Mouse (Mus musculus): ENCODE results near the gene Ppp2r5c.
A peak's percentile ranks its signal among the peaks of the same experiment; 100 is the strongest.

The Ppp2r5c gene

DNA sequence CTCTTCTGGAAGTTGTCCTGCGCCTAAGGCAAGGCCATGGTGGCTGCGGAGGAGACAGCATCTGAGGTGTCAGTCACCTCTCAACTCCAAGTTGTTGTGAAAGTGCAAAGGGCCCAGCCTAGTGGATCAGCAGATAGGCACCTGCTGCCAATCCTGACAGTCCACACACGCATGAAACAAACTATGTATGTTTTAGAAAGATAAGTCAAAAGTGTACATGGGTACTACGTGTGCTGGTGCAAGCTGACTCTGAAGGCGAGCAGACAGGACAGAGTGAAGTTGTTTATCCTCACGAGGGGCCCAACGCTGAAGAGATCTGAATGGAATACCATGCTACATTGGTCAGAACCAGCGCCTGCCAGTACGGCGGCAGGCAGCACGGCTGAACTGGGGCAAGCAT lies 117.9 kb downstream of the Ppp2r5c start:
- no peak for DNase-seq

DNA sequence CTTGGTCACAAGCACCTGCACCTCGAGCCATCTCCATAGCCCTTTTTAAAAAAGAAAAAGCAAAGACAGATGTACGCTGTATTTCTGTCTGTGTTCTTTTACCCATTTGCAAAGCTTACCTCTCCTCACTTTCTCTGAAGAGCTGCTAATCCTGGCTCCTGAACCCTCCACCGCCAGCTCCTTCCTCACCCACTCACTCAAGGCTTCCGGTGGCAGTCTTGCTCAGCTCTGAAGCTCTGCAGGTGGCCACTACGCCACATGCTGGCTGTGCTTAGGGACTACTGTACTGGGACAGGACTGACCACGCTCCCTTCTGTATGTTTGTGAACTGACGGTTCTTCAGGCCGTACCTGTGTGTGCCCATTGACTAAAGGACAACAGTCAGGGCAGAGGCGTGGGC lies 119.4 kb downstream of the Ppp2r5c start:
- no peak for DNase-seq

DNA sequence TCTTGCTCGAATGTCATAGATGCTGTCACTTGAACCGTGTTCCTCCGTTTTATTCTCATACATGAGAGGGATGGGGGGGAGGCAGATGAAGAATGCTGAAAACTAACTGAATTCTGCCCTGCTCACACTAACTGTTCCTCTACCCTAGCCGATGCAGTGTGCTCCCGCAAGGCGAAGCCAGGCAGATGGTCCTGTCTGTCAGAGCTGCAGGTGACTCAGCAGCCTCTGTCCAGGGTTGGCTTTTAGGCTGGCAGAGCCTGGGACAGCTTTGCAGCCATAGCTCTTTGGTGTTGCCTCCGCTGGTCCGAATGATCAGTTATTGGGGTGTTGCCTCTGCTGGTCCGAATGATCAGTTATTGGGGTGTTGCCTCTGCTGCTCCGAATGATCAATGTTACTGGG lies 124.1 kb downstream of the Ppp2r5c start:
- DNase-seq: no peak

DNA sequence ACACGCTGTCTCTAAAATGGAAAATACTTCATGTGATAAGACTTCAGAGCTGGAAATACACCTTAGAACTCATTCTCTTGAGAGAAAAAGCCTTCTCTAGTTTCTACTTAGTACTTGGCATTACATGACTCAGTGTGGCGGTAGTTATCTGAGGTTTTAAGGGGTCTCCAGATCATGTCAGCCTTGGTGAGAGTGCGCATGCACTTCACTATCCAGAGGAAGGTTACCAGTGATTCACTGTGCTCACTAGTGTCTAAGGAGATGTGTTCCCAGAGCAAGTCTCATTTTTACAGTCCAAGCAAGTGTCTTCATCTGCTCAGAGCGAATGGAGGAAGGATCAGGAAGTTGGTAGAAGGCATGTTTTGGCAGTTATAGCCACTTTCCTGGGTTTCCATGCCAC lies 125.4 kb downstream of the Ppp2r5c start:
- DNase-seq: no peak

DNA sequence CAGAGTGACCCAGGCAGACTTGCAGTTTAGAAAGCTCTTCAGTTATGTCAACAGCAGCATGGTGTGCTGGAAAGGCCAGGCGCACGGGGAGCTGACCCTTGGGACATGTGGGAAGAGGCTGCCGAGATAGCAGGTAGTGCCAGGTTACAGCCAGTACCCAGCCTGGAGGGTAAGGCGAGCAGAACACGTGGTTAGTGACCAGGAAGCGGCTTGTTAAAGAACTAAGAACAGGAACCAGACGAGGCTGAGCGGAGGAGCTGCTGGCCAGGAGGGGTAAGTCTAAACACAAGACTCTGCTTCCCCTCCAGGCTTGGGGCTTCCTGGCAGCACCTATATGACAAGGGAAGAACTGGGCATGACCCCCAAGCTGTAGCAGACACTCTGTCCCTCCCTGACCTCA lies 126.7 kb downstream of the Ppp2r5c start:
- DNase-seq: no peak

DNA sequence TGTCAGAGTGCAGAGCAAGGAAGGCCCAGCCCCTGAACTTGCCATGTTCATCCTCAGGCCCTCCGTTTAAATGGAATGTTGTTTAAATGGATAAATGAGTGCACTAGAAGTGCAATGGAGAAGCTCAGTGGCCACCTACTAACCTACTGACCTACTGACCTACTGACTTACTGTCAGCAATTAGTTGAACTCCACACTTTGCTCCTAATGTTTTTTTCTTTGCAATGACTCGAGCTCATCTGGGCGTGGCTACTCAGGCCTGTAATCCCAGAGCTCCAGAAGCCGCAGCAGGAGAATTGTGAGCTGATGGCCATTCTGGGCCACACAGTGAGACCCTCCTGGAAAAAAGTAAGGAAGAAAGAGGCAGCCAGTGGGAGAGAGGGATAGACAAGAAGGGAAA lies 129.0 kb downstream of the Ppp2r5c start:
- DNase-seq: no peak

DNA sequence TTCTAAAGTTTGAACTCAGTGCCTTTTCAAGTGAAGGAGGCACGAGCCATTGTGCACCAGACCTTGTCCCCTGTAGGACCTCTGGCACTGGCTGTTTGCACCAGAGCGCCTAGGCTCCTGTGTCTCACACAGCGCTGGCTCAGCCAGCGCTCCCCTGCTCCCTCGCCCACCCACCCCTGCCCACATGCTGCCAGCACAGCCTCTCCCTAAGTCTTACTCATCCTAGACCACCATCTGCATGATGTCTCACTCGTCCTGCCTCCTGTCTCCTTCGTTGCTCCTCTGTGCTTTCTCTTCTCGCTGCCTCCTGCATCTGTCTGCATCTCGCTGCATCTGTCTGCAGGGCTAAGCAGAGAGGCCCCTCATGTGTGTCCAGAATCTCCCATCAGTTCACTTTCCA lies 131.4 kb downstream of the Ppp2r5c start:
- DNase-seq: no peak

DNA sequence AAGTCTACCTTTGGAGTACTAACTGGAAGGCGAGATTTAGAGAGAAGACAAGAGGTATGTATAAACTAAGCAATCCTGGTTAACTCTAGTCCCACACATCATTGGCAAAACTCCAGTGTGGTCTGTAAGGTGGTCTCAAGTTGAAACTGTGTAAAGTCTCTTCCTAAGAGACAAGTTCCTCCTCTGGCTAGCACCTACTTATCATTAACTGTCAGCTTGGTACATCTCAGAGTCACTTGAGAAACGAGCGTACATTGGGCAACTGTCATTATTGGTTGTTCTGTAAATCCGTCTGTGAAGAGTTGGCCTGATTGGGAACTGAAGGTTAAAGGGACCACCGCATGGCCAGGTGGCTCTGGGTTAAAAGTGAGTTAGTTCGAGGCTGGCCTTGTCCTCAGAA lies 141.7 kb downstream of the Ppp2r5c start:
- DNase-seq: no peak

DNA sequence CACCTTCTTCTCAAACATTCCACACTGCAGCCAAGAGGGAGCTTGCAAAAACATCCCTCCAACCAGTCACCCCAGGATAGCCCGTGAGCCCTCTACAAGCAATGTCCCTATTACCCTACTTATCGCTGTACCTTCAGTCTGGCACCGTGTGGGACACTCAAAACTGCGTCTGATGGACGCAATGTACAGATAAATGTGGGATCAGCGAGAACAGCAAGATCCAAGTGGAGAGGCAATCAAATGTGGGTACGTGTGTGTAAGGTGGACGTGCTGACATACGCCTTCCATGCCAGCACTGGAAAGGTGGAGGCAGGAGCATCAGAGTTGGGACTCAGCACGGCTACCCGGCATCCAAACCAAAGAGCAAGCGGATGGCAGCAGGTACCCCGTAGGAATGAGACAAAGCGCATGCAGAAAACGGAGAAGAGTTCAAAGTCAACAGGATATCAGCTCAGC lies 143.9 kb downstream of the Ppp2r5c start:
- DNase-seq: no peak

DNA sequence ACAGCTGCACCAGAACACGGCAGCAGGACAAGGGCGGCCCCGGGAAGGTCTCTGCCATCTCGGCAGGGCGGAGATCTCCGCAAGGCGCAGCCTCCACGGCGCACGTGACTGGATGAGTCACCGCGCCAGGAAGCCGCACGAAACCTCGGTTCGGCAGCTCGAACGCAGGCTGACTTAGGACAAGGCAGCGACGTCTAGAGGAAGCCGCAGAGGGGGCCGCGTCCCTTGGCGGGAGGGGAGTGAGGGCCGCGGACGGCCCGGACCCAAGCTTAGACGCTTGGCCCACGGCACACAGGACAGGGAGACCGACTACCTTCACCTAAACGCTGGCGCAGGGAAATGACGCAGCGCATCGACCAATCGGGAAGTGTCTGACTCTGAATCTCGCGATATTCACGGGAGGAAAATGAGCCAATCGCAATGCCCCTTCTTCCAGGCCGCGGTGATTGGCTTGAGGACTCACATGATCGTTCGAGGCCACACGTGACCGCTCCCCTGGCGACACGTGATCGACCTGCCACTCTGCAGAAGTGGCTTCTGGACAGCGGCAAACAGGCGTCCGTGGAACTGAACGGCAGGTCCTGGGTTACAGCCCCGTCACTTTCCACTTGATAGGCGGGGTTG lies 144.5 kb downstream of the Ppp2r5c start:
- peak; percentile 98 for DNase-seq

DNA sequence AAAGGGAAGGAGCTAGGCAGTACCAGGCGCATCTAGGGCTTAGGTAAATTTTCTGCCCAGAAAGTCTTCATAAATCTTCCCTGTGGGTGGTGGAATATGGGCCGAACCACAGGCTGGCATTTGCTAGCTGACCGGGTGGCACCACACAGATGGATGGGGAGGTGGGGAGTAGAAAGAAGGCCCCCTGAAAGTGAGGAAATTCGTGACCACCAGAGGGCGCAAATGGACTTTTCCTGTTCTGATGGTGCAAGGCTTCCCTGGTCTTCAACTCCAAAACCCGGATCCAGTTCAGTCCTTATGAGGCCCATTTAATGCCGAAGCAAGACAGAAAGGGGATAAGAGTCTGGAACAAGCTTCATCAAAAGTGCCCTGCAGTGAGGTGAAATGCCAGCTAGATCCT lies 151.6 kb downstream of the Ppp2r5c start:
- peak; percentile 86 to 92 for DNase-seq

DNA sequence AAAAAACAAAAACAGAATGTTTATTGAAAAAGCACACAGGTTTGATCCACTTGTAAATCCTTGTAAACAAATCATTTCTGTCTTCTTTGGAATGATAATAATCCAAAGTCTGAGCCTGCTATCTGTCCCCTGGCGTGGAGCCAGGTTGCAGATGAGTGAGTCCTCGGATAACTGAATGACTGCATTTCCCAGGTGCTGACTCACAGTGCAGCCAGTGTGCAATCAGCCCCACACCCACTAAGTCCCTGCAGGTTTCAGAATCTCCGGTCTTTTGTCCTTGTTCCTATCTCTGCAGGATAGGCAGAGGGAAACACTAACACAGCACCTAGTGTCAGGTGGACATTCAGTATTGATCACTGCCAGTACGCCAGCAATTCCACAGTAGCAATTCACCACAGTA lies 152.9 kb downstream of the Ppp2r5c start:
- DNase-seq: no peak

DNA sequence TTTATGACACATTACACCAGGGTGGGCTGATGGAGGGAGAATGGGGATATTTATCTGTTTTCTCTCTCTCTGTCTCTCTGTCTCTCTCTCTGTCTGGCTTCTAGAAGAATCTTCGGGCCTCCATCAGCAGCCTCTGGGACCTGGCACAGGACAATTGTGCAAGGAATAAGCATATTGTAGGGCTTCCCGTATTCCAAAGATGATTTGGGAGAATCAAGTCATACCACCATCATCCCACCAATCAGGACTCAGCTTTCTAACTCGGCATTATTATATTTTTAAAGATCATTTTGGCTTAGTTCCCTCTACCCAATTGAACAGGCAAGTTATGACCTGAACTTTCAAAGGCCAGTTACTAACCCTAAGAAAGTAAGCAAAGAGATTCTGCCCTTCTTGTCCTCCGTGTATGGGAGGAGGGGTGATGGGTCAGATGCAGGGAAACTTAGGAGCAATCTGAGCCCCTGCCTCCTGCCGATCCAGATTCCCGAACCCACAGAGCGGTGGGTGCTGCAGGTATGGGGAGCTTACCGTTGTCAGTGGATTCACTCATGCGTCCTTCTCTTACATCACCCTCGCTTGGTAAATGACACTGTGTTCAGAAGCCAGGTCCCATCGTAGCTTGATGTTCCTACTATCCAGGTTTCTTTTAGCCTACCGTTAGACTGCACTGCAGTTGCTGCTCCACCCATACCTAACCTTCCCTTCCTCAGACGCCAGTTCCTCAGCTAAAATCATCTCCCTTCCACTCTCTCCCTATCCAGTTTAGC lies 153.5 kb downstream of the Ppp2r5c start:
- DNase-seq: no peak

DNA sequence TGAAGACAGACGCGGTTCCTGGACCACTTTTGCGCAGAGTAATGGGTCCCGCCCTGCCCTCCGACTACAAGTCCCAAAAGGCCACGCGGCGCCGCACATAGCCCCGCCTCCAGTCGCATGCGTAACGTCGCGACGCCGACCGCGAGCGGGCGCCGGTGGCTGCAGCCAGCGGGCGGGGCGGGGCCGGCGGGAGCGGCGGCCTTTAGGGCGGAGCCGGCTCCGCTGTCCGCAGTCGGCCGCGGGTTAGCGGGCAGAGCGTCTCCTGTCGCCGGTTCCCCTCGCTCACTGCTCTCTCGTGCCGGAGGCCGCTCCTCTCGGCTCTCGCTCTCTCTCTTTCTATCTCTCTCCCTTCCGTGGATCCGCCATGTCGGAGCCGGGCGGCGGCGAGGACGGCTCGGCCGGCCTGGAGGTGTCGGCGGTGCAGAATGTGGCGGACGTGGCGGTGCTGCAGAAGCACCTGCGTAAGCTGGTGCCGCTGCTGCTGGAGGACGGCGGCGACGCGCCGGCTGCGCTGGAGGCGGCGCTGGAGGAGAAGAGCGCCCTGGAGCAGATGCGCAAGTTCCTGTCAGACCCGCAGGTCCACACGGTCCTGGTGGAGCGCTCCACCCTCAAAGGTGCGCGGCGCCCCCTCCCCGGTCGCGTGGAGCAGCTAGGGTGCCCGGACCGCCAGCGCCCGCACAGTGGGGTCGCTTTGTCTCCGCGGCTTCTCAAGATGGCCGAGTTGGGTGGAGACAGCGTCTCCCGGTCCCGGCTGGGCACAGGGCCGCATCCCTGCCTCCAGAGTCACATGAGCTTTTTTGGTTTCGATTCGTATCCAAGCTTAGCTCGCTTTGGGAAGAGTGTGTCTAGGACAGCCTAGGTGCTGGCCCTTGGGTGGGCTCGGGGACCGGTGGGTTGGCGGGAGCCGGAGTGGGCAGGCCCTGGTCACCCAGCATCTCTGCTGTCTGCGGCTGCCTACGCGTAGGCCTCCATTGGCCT lies 154.6 kb downstream of the Ppp2r5c start, which contains the start of gene Dync1h1:
Gene Dync1h1 (plus strand): TSS at position 212 of the 978 bp plus-strand sequence.
- peak; percentile 95 to 97 for DNase-seq

DNA sequence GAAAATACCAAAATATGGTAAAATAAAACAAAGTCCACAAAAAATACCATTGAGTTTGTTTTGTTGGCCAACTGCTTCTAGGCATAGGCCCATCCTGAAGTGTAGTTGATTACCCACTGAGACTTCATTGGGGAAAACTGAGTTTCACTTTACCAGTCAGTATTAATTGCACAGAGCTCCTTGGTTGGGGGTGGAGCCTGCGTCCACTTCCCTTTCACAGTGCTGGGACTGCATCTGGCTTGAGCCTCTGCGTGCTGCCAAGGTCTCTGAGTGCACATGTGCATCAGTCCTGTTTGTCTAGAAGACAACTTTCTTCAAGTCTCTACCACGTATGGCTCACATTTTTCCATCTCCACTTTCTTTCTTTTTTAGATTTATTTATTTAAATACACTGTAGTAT lies 159.2 kb downstream of the Ppp2r5c start:
- DNase-seq: no peak

DNA sequence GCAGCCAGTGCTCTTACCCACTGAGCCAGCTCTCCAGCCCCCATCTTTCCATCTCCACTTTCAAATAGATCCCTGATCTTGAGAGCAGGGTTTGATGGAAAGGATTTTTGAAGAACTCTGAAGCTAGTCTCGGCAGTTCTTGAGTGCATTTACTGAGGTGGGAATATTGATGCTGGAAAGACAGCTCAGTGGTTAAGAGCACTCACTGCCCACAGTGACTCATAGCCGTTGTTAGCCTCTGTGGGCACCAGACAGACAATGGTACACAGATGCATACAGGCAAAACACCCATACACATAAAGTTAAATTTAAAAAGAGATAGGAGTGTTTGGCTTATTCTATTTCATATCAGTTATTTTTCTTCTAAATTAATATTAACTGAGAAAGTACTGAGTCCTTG lies 159.8 kb downstream of the Ppp2r5c start:
- DNase-seq: no peak

DNA sequence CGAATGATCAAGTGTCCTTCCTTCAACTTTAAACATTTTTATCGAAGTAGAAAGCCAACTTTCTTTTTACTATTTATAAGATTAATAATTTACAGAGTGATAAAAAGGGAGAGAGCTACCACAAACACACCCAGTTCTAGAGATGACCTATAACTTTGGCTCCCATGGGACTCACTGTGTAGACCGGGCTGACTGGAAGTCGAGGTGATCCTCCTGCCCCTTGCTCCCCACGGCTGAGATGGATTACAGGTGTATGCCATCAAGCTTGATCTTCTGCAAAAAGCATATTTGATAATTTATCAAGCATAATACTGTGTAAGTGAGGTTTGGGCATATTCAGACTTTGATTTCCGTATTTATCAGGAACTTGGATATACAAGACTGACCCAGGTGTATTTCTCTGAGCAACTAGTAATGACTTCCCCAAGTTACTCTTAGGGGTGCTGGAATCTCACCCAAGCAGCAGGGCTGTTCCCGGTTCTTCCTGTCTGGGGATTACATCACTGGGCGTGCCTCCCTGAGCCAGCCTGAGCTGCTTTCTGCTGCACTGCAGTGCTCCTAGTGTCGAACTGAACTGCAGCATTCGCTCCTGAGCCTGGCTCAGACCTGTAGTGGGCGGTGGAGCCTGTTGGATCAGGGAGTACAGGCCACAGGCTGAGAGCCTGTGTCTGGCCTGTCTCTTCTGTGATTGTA lies 161.7 kb downstream of the Ppp2r5c start:
- DNase-seq: peak; percentile 60 to 71

DNA sequence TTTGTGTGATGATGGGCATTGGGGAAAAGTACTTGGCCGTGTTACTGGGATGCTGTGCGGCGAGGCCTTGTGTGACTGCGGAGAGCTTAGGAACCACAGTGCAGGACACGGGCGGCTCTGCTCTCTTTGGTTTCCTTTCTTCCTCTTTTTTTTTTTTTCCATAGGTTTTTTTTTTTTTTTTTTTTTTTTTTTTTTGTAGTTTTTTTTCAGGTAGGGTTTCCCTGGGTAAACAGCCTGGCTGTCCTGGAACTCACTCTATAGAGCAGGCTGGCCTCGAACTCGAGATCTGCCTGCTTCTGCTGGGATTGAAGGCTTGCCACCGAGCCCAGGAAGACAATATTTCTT lies 162.2 kb downstream of the Ppp2r5c start:
- no peak for DNase-seq

DNA sequence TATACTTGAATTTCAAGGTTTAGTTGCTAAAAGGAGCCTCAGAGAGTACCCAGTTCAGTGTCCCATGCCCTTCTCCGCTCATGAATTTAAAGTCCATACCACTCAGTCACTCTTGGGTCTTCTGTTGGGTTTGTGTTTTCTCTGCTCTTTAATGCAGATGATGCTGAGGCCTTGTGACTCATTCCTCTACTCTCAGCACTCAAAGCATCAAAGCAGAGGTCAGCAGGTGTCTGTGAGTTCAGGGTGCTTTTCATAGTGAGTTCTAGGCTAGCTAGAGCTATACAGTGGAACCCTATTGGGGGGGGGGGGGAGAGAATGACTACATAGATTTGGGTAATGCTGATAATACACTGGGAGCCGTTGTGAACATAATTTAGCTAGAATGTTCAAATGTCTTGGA lies 163.8 kb downstream of the Ppp2r5c start:
- no peak for DNase-seq

DNA sequence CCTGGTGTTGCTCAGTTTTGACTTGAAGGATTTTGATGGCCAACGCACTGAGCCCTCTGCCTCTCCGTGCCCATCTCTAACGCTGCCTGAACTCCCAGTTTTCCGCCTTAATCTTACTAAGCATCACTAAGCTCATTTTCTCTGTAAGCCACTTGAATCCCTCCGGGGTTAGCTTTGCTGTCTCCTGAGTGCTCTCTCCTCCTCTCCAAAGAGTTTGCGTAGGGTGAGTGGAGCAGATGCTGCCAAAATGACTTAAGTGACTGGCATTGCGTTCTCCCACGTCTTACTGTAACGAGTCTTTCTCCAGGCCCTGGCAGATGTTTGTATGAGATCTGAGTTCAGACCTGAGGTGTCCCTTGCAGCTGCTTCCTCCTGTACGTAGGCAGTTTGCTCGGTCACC lies 183.1 kb downstream of the Ppp2r5c start:
- no peak for DNase-seq

Data from cerebellum, postnatal 14 days (tissue).